ENCODE assay signal across 9 mouse cellular contexts in genomic region chr11:97818571-97818970, GRCm38 (mm10). TPM values are rescaled to one million over a fixed set of nuclear protein-coding genes. Genes with fewer than 3 reads are reported as not detected.
A peak's percentile ranks its signal among the peaks of the same experiment; 100 is the strongest.
DNase-seq lines count a peak whose midpoint lies in the region; ATAC-seq and TF ChIP-seq lines count a peak whose summit lies in the region.
"Had no signal": no experiment of that assay in that cellular context is flagged by ENCODE, and none has a peak within 500 bp of the region (broad histone marks: within the 10 kb centered on the region; RNA-seq: fewer than 3 reads in every experiment).

No protein-coding gene starts in this region.

- H3K27ac ChIP-seq in bone marrow, adult 2 months (ENCODE audit: control insufficient read depth, insufficient read depth, low read depth, low read length, poor library complexity) = peak overlapping the region; percentile 50
- peak overlapping the region; percentile 62 for H3K27ac ChIP-seq in forebrain, postnatal 0 days (ENCODE audit: low read depth, low read length)
- H3K27ac ChIP-seq in limb, embryonic 11.5 days (replicated peaks; ENCODE audit: low read depth, low read length) = peak overlapping the region; percentile 79
- peak overlapping the region; percentile 63 for H3K27ac ChIP-seq in midbrain, embryonic 16.5 days (ENCODE audit: low read length)

- H3K36me3 ChIP-seq in forebrain, postnatal 0 days (ENCODE audit: insufficient read depth) = peaks cover 53% of the 10 kb centered on the region
- H3K36me3 ChIP-seq in limb, embryonic 11.5 days (ENCODE audit: control insufficient read depth, insufficient read depth, low read length) = peaks cover 5% of the 10 kb centered on the region; the same call in 1 of the 2 replicates
- peaks cover 17% of the 10 kb centered on the region; the same call in 1 of the 2 replicates for H3K36me3 ChIP-seq in midbrain, embryonic 16.5 days (ENCODE audit: control insufficient read depth, insufficient read depth, low read length)

- H3K4me3 ChIP-seq in bone marrow, adult 2 months (replicated peaks; ENCODE audit: control insufficient read depth, low read depth, low read length) = no peak overlapping the region
- H3K4me3 ChIP-seq in forebrain, postnatal 0 days (ENCODE audit: low read depth, low read length) = no peak overlapping the region
- H3K4me3 ChIP-seq in limb, embryonic 11.5 days (ENCODE audit: low read depth, low read length) = no peak overlapping the region
- no peak overlapping the region for H3K4me3 ChIP-seq in midbrain, embryonic 16.5 days (ENCODE audit: low read depth, low read length)

- peak; percentile 93 for ATAC-seq in forebrain, postnatal 0 days
- no peak for ATAC-seq in limb, embryonic 11.5 days (ENCODE audit: insufficient number of reproducible peaks, low FRiP score, low TSS enrichment, low read depth)
- peak; percentile 68 for ATAC-seq in midbrain, embryonic 16.5 days

- no peaks in the 10 kb centered on the region for H3K9me3 ChIP-seq in forebrain, postnatal 0 days (ENCODE audit: low read length)
- no peaks in the 10 kb centered on the region for H3K9me3 ChIP-seq in limb, embryonic 11.5 days (ENCODE audit: control insufficient read depth, low read length)
- H3K9me3 ChIP-seq in midbrain, embryonic 16.5 days (replicated peaks; ENCODE audit: control insufficient read depth, low read length, poor library complexity, severe bottlenecking) = no peaks in the 10 kb centered on the region

- no peak overlapping the region for H3K4me2 ChIP-seq in forebrain, postnatal 0 days (ENCODE audit: low read depth)
- no peak overlapping the region; the same call in 1 of the 2 replicates for H3K4me2 ChIP-seq in limb, embryonic 11.5 days (ENCODE audit: low read depth, severe bottlenecking)
- H3K4me2 ChIP-seq in midbrain, embryonic 16.5 days (ENCODE audit: low read length) = no peak overlapping the region

- TF ChIP-seq POLR2A in bone marrow, adult 2 months (IDR thresholded peaks at IDR 0.05; ENCODE audit: borderline replicate concordance, control insufficient read depth, low read depth, low read length) = no peak

- peak; percentile 56 for DNase-seq in gastrocnemius, postnatal 14 days
- no peak for DNase-seq in gastrocnemius, postnatal 36 days
- DNase-seq in forebrain, postnatal 0 days = peak; percentile 60
- DNase-seq in limb, embryonic 11.5 days (ENCODE audit: low spot score) = peak; percentile 78
- DNase-seq in left cerebral cortex, postnatal 36 days (ENCODE audit: low spot score in 2 of 2) = no peak
- no peak for DNase-seq in right cerebral cortex, postnatal 36 days (ENCODE audit: low spot score in 2 of 2)

- peaks cover 21% of the 10 kb centered on the region for H3K4me1 ChIP-seq in bone marrow, adult 2 months (ENCODE audit: control insufficient read depth, insufficient read depth, low read length)
- H3K4me1 ChIP-seq in forebrain, postnatal 0 days (ENCODE audit: insufficient read depth) = peaks cover 1% of the 10 kb centered on the region; the same call in 1 of the 2 replicates
- peaks cover 33% of the 10 kb centered on the region for H3K4me1 ChIP-seq in limb, embryonic 11.5 days (ENCODE audit: control insufficient read depth, insufficient read depth, low read length)
- H3K4me1 ChIP-seq in midbrain, embryonic 16.5 days (ENCODE audit: control insufficient read depth, insufficient read depth, low read length) = peaks cover 17% of the 10 kb centered on the region

- TF ChIP-seq CTCF in bone marrow, adult 2 months (IDR thresholded peaks at IDR 0.05; ENCODE audit: control insufficient read depth, insufficient read depth, low read length) = no peak
- TF ChIP-seq CTCF in forebrain, postnatal 0 days (IDR thresholded peaks at IDR 0.05; ENCODE audit: low read depth) = no peak

- 27% methylated on average over 4 of the region's 4 CpGs for WGBS in bone marrow, adult 2 months
- WGBS in forebrain, postnatal 0 days = 8% methylated on average over 4 of the region's 4 CpGs
- WGBS in limb, embryonic 11.5 days = 9% methylated on average over 4 of the region's 4 CpGs
- 8% methylated on average over 4 of the region's 4 CpGs for WGBS in midbrain, embryonic 16.5 days

- no peaks in the 10 kb centered on the region for H3K27me3 ChIP-seq in forebrain, postnatal 0 days (ENCODE audit: insufficient read depth, low read length)
- H3K27me3 ChIP-seq in limb, embryonic 11.5 days (ENCODE audit: control insufficient read depth, insufficient read depth, low read length) = no peaks in the 10 kb centered on the region
- H3K27me3 ChIP-seq in midbrain, embryonic 16.5 days (ENCODE audit: control insufficient read depth, insufficient read depth, low read depth, low read length) = no peaks in the 10 kb centered on the region

- no peak overlapping the region for H3K9ac ChIP-seq in forebrain, postnatal 0 days
- H3K9ac ChIP-seq in limb, embryonic 11.5 days (ENCODE audit: low read length) = peak overlapping the region; percentile 55
- peak overlapping the region; percentile 36; the same call in 1 of the 2 replicates for H3K9ac ChIP-seq in midbrain, embryonic 16.5 days (ENCODE audit: low read depth, low read length)

- intact Hi-C loops in gastrocnemius, postnatal 14 days (cut with DNase I; ENCODE audit: low total_unique reads) = no loop called here
- intact Hi-C loops in gastrocnemius, postnatal 36 days (cut with DNase I) = no loop called here
- intact Hi-C loops in left cerebral cortex, postnatal 36 days (cut with DNase I) = no loop called here

RNA-seq across cellular contexts. Expression of gene Lasp1, which starts 19.8 kb away (rescaled TPM):
- total RNA-seq in gastrocnemius, postnatal 14 days (2021) = 10 to 100 TPM; 29.9 to 39.5 TPM
- 10 to 100 TPM; 14.2 to 15.4 TPM for total RNA-seq in gastrocnemius, postnatal 36 days (2021)
- 48.1 and 99.2 TPM in 2 replicates for polyA plus RNA-seq in bone marrow, adult 2 months (2011; ENCODE audit: insufficient read depth, insufficient read length, low replicate concordance, missing spikeins)
- 142 and 153 TPM in 2 replicates for total RNA-seq in forebrain, postnatal 0 days (2014; rRNA removed)
- 117 and 152 TPM in 2 replicates for polyA plus RNA-seq in forebrain, postnatal 0 days (2015; fragmentation: Nextera tagmentation; extraction: Ambion mirVana)
- polyA plus RNA-seq in limb, embryonic 11.5 days (2014; fragmentation: Nextera tagmentation; extraction: Ambion mirVana) = 79.9 and 80.5 TPM in 2 replicates
- 194 and 202 TPM in 2 replicates for polyA plus RNA-seq in midbrain, embryonic 16.5 days (2015; fragmentation: Nextera tagmentation; extraction: Ambion mirVana)
- total RNA-seq in left cerebral cortex, postnatal 36 days (2021) = 100 to 1,000 TPM; 175 to 183 TPM

RNA-seq across cellular contexts. Expression of gene B230217C12Rik, which starts 22.0 kb away (rescaled TPM):
- 1 to 10 TPM in 1 of 2 experiments, under 1 TPM in 1; 0.84 to 1.5 TPM for total RNA-seq in gastrocnemius, postnatal 14 days (2021)
- under 1 TPM; 0.31 to 0.64 TPM for total RNA-seq in gastrocnemius, postnatal 36 days (2021)
- polyA plus RNA-seq in bone marrow, adult 2 months (2011; ENCODE audit: insufficient read depth, insufficient read length, low replicate concordance, missing spikeins) = not detected in 2 replicates
- total RNA-seq in forebrain, postnatal 0 days (2014; rRNA removed) = 21.0 and 24.8 TPM in 2 replicates
- polyA plus RNA-seq in forebrain, postnatal 0 days (2015; fragmentation: Nextera tagmentation; extraction: Ambion mirVana) = 28.6 and 31.5 TPM in 2 replicates
- 15.9 and 17.4 TPM in 2 replicates for polyA plus RNA-seq in limb, embryonic 11.5 days (2014; fragmentation: Nextera tagmentation; extraction: Ambion mirVana)
- polyA plus RNA-seq in midbrain, embryonic 16.5 days (2015; fragmentation: Nextera tagmentation; extraction: Ambion mirVana) = 36.7 and 43.8 TPM in 2 replicates
- total RNA-seq in left cerebral cortex, postnatal 36 days (2021) = 10 to 100 TPM; 79.9 to 81.0 TPM
- total RNA-seq: MEL had no signal

RNA-seq across cellular contexts. Expression of gene Rpl23, which starts 36.3 kb away (rescaled TPM):
- 100 to 1,000 TPM; 607 to 676 TPM for total RNA-seq in gastrocnemius, postnatal 14 days (2021)
- 100 to 1,000 TPM; 349 to 430 TPM for total RNA-seq in gastrocnemius, postnatal 36 days (2021)
- polyA plus RNA-seq in bone marrow, adult 2 months (2011; ENCODE audit: insufficient read depth, insufficient read length, low replicate concordance, missing spikeins) = 550 and 853 TPM in 2 replicates
- total RNA-seq in forebrain, postnatal 0 days (2014; rRNA removed) = 310 and 470 TPM in 2 replicates
- 346 and 490 TPM in 2 replicates for polyA plus RNA-seq in forebrain, postnatal 0 days (2015; fragmentation: Nextera tagmentation; extraction: Ambion mirVana)
- 576 and 600 TPM in 2 replicates for polyA plus RNA-seq in limb, embryonic 11.5 days (2014; fragmentation: Nextera tagmentation; extraction: Ambion mirVana)
- polyA plus RNA-seq in midbrain, embryonic 16.5 days (2015; fragmentation: Nextera tagmentation; extraction: Ambion mirVana) = 267 and 286 TPM in 2 replicates
- total RNA-seq in left cerebral cortex, postnatal 36 days (2021) = 100 to 1,000 TPM; 330 to 339 TPM

RNA-seq across cellular contexts. Expression of gene 1700001P01Rik, which starts 42.9 kb away (rescaled TPM):
- total RNA-seq in gastrocnemius, postnatal 14 days (2021) = not detected
- not detected for total RNA-seq in gastrocnemius, postnatal 36 days (2021)
- not detected in 2 replicates for polyA plus RNA-seq in bone marrow, adult 2 months (2011; ENCODE audit: insufficient read depth, insufficient read length, low replicate concordance, missing spikeins)
- total RNA-seq in forebrain, postnatal 0 days (2014; rRNA removed) = not detected in 2 replicates
- 0.27 and 0.33 TPM in 2 replicates for polyA plus RNA-seq in forebrain, postnatal 0 days (2015; fragmentation: Nextera tagmentation; extraction: Ambion mirVana)
- not detected in 2 replicates for polyA plus RNA-seq in limb, embryonic 11.5 days (2014; fragmentation: Nextera tagmentation; extraction: Ambion mirVana)
- 0.74 TPM in 1 of 2 replicates, not detected in the other for polyA plus RNA-seq in midbrain, embryonic 16.5 days (2015; fragmentation: Nextera tagmentation; extraction: Ambion mirVana)
- 1 to 10 TPM in 1 of 2 experiments, not detected in 1; 1.1 TPM for total RNA-seq in left cerebral cortex, postnatal 36 days (2021)

RNA-seq across cellular contexts. Expression of gene Cwc25, which starts 52.2 kb away (rescaled TPM):
- total RNA-seq in gastrocnemius, postnatal 14 days (2021) = 1 to 10 TPM; 6.0 to 6.7 TPM
- 1 to 10 TPM; 5.5 to 5.7 TPM for total RNA-seq in gastrocnemius, postnatal 36 days (2021)
- 10.4 and 11.7 TPM in 2 replicates for polyA plus RNA-seq in bone marrow, adult 2 months (2011; ENCODE audit: insufficient read depth, insufficient read length, low replicate concordance, missing spikeins)
- total RNA-seq in forebrain, postnatal 0 days (2014; rRNA removed) = 15.2 and 15.5 TPM in 2 replicates
- 7.8 and 11.8 TPM in 2 replicates for polyA plus RNA-seq in forebrain, postnatal 0 days (2015; fragmentation: Nextera tagmentation; extraction: Ambion mirVana)
- polyA plus RNA-seq in limb, embryonic 11.5 days (2014; fragmentation: Nextera tagmentation; extraction: Ambion mirVana) = 15.4 and 18.3 TPM in 2 replicates
- 15.9 and 17.2 TPM in 2 replicates for polyA plus RNA-seq in midbrain, embryonic 16.5 days (2015; fragmentation: Nextera tagmentation; extraction: Ambion mirVana)
- 10 to 100 TPM; 20.2 to 20.7 TPM for total RNA-seq in left cerebral cortex, postnatal 36 days (2021)

Comparison
In these comparisons a context has a peak if more than half of its experiments do, and no peak if none do; other contexts are left out.
1. DNase-seq: peak in gastrocnemius, postnatal 14 days (single experiment), forebrain, postnatal 0 days (single experiment) and limb, embryonic 11.5 days (single experiment); none in gastrocnemius, postnatal 36 days (0 of 2), left cerebral cortex, postnatal 36 days (0 of 2) and right cerebral cortex, postnatal 36 days (0 of 2).
2. Peak in every context shown above with its lines, with median percentiles within 50 percentile points of each other: H3K27ac ChIP-seq.